Mouse (Mus musculus) hindbrain, embryonic 11.5 days (tissue): ENCODE results near the gene L3mbtl1. TPM values are rescaled to one million over a fixed set of nuclear protein-coding genes. Genes with fewer than 3 reads are reported as not detected.

Source experiments
- ATAC-seq: fragments of 200-750 bp; cut with Nextera tagmentation; 2 replicates; pipeline ENCODE4 v1.8.0; 2017; ENCODE audit warnings: mild to moderate bottlenecking, moderate TSS enrichment, moderate library complexity; ENCODE audit not compliant: low FRiP score
- DNase-seq: peaks from one replicate; pipeline ENCODE4 v3.0.0-alpha.2; 2015; ENCODE audit warnings: low spot score
- H3K27ac ChIP-seq: fragments of 300-500 bp; sonication (generic); 2 replicates; pipeline ENCODE4 v1.5.1; 2014; ENCODE audit warnings: mild to moderate bottlenecking, low read depth, low read length
- H3K27me3 ChIP-seq: fragments of 300-500 bp; sonication (generic); 2 replicates; pipeline ENCODE4 v1.6.1; 2014; ENCODE audit warnings: mild to moderate bottlenecking, low read length, moderate library complexity, mixed read lengths; ENCODE audit not compliant: control insufficient read depth, insufficient read depth
- H3K36me3 ChIP-seq: fragments of 300-500 bp; sonication (generic); 2 replicates; pipeline ENCODE4 v1.6.1; 2014; ENCODE audit warnings: mild to moderate bottlenecking, low read length, moderate library complexity, mixed read lengths; ENCODE audit not compliant: control insufficient read depth, insufficient read depth
- H3K4me1 ChIP-seq: fragments of 300-500 bp; sonication (generic); replicated peaks from 2 replicates; pipeline ENCODE4 v1.6.1; 2014; ENCODE audit warnings: low read length, mixed read lengths; ENCODE audit not compliant: control insufficient read depth, insufficient read depth
- H3K4me2 ChIP-seq: fragments of 300-500 bp; sonication (generic); replicated peaks from 2 replicates; pipeline ENCODE4 v1.6.1; 2014; ENCODE audit warnings: mild to moderate bottlenecking, low read depth, low read length
- H3K4me3 ChIP-seq: fragments of 300-500 bp; sonication (generic); 2 replicates; pipeline ENCODE4 v1.5.1; 2014; ENCODE audit warnings: low read depth, low read length
- H3K9ac ChIP-seq: fragments of 300-500 bp; sonication (generic); 2 replicates; pipeline ENCODE4 v1.6.1; 2014; ENCODE audit warnings: low read depth, low read length
- H3K9me3 ChIP-seq: fragments of 300-500 bp; sonication (generic); 2 replicates; pipeline ENCODE4 v1.6.1; 2016; ENCODE audit warnings: low read length; ENCODE audit not compliant: control insufficient read depth
- WGBS: fragments of 180-500 bp; shearing (Covaris S2); extraction: QIAGEN DNeasy Blood & Tissue Kit; methylation state at CpG from one replicate; pipeline ENCODE4 v1.1.7; 2014; 5-methylcytosine and 5-hydroxymethylcytosine counted together
- polyA plus RNA-seq: library from polyadenylated mRNA; unstranded; fragments of >200 nt; fragmentation: Nextera tagmentation; extraction: Ambion mirVana; gene quantifications from 2 replicates; pipeline ENCODE4 v1.2.1, GENCODE M21; 2014

The L3mbtl1 gene
- polyA plus RNA-seq, 1 experiment from 2014 or later = 0.45 TPM

- peak overlapping the region; percentile 100 for H3K4me3 ChIP-seq
- 35% methylated on average over 4 of the region's 4 CpGs for WGBS
- H3K27me3 ChIP-seq = peaks cover 2% of the 10 kb centered on the region; the same call in 1 of the 2 replicates
- H3K9ac ChIP-seq = peak overlapping the region; percentile 23; the same call in 1 of the 2 replicates
- peaks cover 19% of the 10 kb centered on the region for H3K36me3 ChIP-seq
- H3K27ac ChIP-seq = no peak overlapping the region
- no peaks in the 10 kb centered on the region for H3K9me3 ChIP-seq
- H3K4me1 ChIP-seq = 0 out of 2 replicates have a peak, but pooled peaks cover 5% of the 10 kb centered on the region
- no peak for ATAC-seq
- peak overlapping the region; percentile 43 for H3K4me2 ChIP-seq
- peak; percentile 43 for DNase-seq
These were observed 10.6 kb upstream of the L3mbtl1 start for GRCm38 (mm10) chr2:162932706-162933105.

- DNase-seq = no peak
- Histone ChIP-seq H3K4me3 (no peak overlapping the region), H3K9ac (no peak overlapping the region), H3K4me1 (0 out of 2 replicates have a peak, but pooled peaks cover 4% of the 10 kb centered on the region), H3K36me3 (peaks cover 22% of the 10 kb centered on the region), H3K4me2 (no peak overlapping the region), H3K27ac (no peak overlapping the region), H3K9me3 (no peaks in the 10 kb centered on the region), H3K27me3 (peaks cover 2% of the 10 kb centered on the region; the same call in 1 of the 2 replicates)
- ATAC-seq = no peak
- WGBS = 96% methylated on average over 19 of the region's 19 CpGs
These were observed 8.9 kb upstream of the L3mbtl1 start for GRCm38 (mm10) chr2:162934421-162934820.

DNA sequence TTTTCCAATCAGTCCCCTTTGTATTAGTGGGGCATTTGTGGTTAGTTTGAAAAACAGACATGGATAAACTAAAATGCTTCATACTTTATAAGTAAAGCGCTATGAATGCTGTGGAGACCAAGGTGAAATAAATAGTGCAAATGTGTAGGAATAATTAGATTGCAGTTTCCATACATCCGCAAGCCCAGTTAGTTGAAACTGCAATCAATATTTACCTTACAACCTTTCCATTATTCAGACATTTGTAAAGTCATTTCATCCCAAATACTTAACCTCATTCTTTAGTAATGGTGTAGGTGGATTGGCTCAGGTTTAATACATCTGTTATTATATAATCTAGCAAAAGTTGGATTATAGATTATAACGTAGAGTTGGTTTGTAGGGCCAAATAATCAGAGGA is 7.6 kb upstream of the L3mbtl1 start:
- H3K27me3 ChIP-seq = no peaks in the 10 kb centered on the region
- H3K9ac ChIP-seq = no peak overlapping the region
- peaks cover 27% of the 10 kb centered on the region for H3K36me3 ChIP-seq
- no peak overlapping the region for H3K27ac ChIP-seq
- ATAC-seq = no peak
- no peak for DNase-seq
- H3K9me3 ChIP-seq = no peaks in the 10 kb centered on the region
- no peak overlapping the region for H3K4me2 ChIP-seq
- H3K4me1 ChIP-seq = 0 out of 2 replicates have a peak, but pooled peaks cover 3% of the 10 kb centered on the region
- 98% methylated on average over 3 of the region's 3 CpGs for WGBS
- H3K4me3 ChIP-seq = no peak overlapping the region

GRCm38 (mm10) chr2:162939562-162939961 is 3.7 kb upstream of the L3mbtl1 start:
- no peak overlapping the region for H3K27ac ChIP-seq
- 0 out of 2 replicates have a peak, but pooled peaks cover 2% of the 10 kb centered on the region for H3K4me1 ChIP-seq
- peaks cover 17% of the 10 kb centered on the region for H3K36me3 ChIP-seq
- no peak overlapping the region for H3K4me3 ChIP-seq
- WGBS = 88% methylated on average over 1 of the region's 1 CpGs
- H3K27me3 ChIP-seq = peaks cover 18% of the 10 kb centered on the region
- no peak overlapping the region for H3K4me2 ChIP-seq
- ATAC-seq (no peak), DNase-seq (no peak)
- no peaks in the 10 kb centered on the region for H3K9me3 ChIP-seq
- H3K9ac ChIP-seq = no peak overlapping the region

DNA sequence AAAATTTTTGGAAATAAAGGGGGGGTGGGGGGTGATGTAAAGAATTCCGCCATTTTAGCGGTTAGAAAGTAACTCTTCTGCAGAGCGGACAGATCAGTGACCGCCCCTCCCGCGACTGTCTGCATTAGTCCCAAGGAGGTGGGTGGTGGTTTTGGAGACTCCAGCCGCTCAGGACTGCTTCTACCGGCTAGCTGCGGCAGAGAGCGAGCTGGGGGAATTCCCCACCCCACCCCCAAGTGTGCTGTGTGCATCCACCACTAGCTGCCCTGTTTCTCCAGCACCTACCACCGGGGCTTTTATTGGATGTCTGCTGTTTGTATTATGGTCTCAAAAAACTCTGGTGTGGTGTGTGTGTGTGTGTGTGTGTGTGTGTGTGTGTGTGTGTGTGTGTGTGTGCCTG is 659 bp downstream of the L3mbtl1 start:
- Histone ChIP-seq H3K9ac (no peak overlapping the region), H3K27me3 (peaks cover 19% of the 10 kb centered on the region), H3K4me2 (peak overlapping the region; percentile 95; the same call in 1 of the 2 replicates), H3K4me1 (0 out of 2 replicates have a peak, but pooled peaks cover 2% of the 10 kb centered on the region), H3K36me3 (peaks cover 8% of the 10 kb centered on the region; the same call in 1 of the 2 replicates), H3K27ac (no peak overlapping the region), H3K4me3 (peak overlapping the region; percentile 49), H3K9me3 (no peaks in the 10 kb centered on the region)
- DNase-seq = no peak
- WGBS = 10% methylated on average over 11 of the region's 11 CpGs
- ATAC-seq = no peak

GRCm38 (mm10) chr2:162946964-162947363 is 3.7 kb downstream of the L3mbtl1 start:
- DNase-seq (no peak), ATAC-seq (no peak)
- 0 out of 2 replicates have a peak, but pooled peaks cover 2% of the 10 kb centered on the region for H3K4me1 ChIP-seq
- 85% methylated on average over 5 of the region's 5 CpGs for WGBS
- H3K4me3 ChIP-seq = no peak overlapping the region
- H3K27ac ChIP-seq = no peak overlapping the region
- no peaks in the 10 kb centered on the region for H3K36me3 ChIP-seq
- no peak overlapping the region for H3K9ac ChIP-seq
- peaks cover 13% of the 10 kb centered on the region for H3K27me3 ChIP-seq
- H3K9me3 ChIP-seq = no peaks in the 10 kb centered on the region
- no peak overlapping the region for H3K4me2 ChIP-seq

DNA sequence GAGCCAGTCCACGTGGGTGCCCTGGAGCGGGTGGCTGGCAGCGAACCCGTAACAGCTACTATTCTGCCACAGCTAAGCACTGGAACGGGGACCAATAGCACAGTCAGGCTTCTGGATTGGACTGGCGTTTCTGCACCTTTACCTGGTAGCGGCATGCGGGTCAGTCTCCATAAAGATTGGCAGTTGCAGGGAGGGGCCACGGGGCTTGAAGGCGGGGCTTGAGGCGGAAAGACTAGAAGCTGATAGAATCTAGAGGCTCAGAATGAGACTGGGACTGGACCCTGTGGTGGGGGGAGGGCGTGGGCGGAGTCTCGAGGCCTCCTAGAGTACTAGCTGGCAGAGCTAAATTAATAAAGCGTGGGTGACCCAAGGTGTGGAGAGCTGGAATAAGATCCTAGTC is 4.5 kb downstream of the L3mbtl1 start:
- 0 out of 2 replicates have a peak, but pooled peaks cover 2% of the 10 kb centered on the region for H3K4me1 ChIP-seq
- H3K27me3 ChIP-seq = peaks cover 13% of the 10 kb centered on the region
- no peak overlapping the region for H3K9ac ChIP-seq
- ATAC-seq (no peak), DNase-seq (no peak)
- H3K27ac ChIP-seq = no peak overlapping the region
- no peaks in the 10 kb centered on the region for H3K9me3 ChIP-seq
- WGBS = 30% methylated on average over 15 of the region's 15 CpGs
- H3K36me3 ChIP-seq = no peaks in the 10 kb centered on the region
- peak overlapping the region; percentile 34 for H3K4me2 ChIP-seq
- 0 out of 2 replicates have a peak overlapping the region, but pooled peaks have one; percentile 10 for H3K4me3 ChIP-seq

DNA sequence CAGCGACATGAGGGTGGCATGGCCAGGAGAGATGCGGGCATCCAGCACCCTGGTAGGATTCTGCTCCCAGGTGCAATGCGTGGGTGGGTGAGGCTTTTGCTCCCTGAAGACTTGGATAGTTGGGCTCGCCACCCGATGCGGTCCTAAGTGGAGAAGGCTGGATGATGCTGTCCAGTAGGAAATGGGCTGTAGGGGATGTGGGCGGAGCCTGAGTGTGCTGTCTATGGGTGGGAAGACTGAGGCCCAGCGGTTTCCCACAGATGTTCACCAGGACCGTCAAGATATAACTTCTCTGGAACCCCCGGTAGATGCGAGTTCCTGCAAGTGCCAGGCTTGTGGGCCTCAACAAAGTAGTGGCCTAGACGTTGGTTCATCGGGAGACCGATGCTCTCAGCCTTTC is 4.9 kb downstream of the L3mbtl1 start:
- H3K4me1 ChIP-seq = no peaks in the 10 kb centered on the region
- H3K27ac ChIP-seq = no peak overlapping the region
- no peaks in the 10 kb centered on the region for H3K36me3 ChIP-seq
- H3K27me3 ChIP-seq = peaks cover 12% of the 10 kb centered on the region
- peak overlapping the region; percentile 34 for H3K4me2 ChIP-seq
- DNase-seq (no peak), ATAC-seq (no peak)
- 0 out of 2 replicates have a peak overlapping the region, but pooled peaks have one; percentile 10 for H3K4me3 ChIP-seq
- no peaks in the 10 kb centered on the region for H3K9me3 ChIP-seq
- H3K9ac ChIP-seq = no peak overlapping the region
- 63% methylated on average over 14 of the region's 14 CpGs for WGBS

GRCm38 (mm10) chr2:162950776-162951175 is 7.5 kb downstream of the L3mbtl1 start:
- no peaks in the 10 kb centered on the region for H3K9me3 ChIP-seq
- no peaks in the 10 kb centered on the region for H3K4me1 ChIP-seq
- no peaks in the 10 kb centered on the region for H3K36me3 ChIP-seq
- 83% methylated on average over 2 of the region's 2 CpGs for WGBS
- H3K27ac ChIP-seq = no peak overlapping the region
- no peak overlapping the region for H3K4me3 ChIP-seq
- H3K9ac ChIP-seq = no peak overlapping the region
- no peaks in the 10 kb centered on the region for H3K27me3 ChIP-seq
- H3K4me2 ChIP-seq = no peak overlapping the region
- DNase-seq = no peak
- ATAC-seq = no peak
